8 mouse cellular contexts compared by ENCODE assay signal in the genomic region with DNA sequence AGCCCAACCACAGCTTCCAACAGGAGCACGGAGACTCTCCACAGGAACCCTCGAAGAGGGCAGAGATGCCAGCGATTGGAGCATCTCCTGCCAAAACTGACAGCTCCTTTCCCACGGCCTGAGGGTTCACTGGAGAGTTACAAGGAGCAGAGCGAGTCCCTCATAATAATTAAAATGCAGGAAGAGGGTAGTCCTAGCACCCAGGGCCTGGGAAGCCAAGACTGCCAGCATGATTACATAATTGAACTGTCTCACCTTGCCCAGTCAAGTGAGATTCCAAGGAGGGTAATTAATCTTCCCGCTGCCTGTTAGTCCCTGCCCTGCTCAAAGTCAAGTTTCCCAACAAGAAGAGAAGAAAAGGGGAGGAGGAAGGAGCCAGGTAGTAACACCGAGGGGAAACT.
DNase-seq lines count a peak whose midpoint lies in the region; ATAC-seq and TF ChIP-seq lines count a peak whose summit lies in the region.

No protein-coding gene starts in this region.

- H3K4me1 ChIP-seq in intestine, postnatal 0 days (replicated peaks; ENCODE audit: control insufficient read depth, insufficient read depth, low read length): no peaks in the 10 kb centered on the region; the same call in 1 of the 2 replicates
- peaks cover 22% of the 10 kb centered on the region for H3K4me1 ChIP-seq in midbrain, embryonic 12.5 days

- no peak overlapping the region for H3K4me3 ChIP-seq in intestine, postnatal 0 days (ENCODE audit: low read depth, low read length)
- H3K4me3 ChIP-seq in midbrain, embryonic 12.5 days: no peak overlapping the region

- H3K4me2 ChIP-seq in intestine, postnatal 0 days (replicated peaks; ENCODE audit: low read depth): peak overlapping the region; percentile 76
- no peak overlapping the region for H3K4me2 ChIP-seq in midbrain, embryonic 12.5 days (replicated peaks)

- no peaks in the 10 kb centered on the region for H3K9me3 ChIP-seq in intestine, postnatal 0 days (ENCODE audit: control insufficient read depth)
- no peaks in the 10 kb centered on the region for H3K9me3 ChIP-seq in midbrain, embryonic 12.5 days

- H3K27ac ChIP-seq in intestine, postnatal 0 days (ENCODE audit: low read depth, low read length): no peak overlapping the region
- H3K27ac ChIP-seq in midbrain, embryonic 12.5 days (replicated peaks): 0 out of 2 replicates have a peak overlapping the region, but pooled peaks have one; percentile 12

- peak; percentile 76 for DNase-seq in heart, adult 11 months
- DNase-seq in heart, adult 8-10 months (ENCODE audit: low spot score): no peak
- peak; percentile 72 to 84 for DNase-seq in cerebellum, postnatal 14 days
- DNase-seq in MN1 (ENCODE audit: low spot score): no peak
- no peak for DNase-seq in right cerebral cortex, adult 18-20 months
- DNase-seq in left cerebral cortex, adult 11 months (ENCODE audit: low spot score): no peak

- ATAC-seq in intestine, postnatal 0 days: no peak
- ATAC-seq in midbrain, embryonic 12.5 days (ENCODE audit: low FRiP score, low read depth): no peak

- H3K36me3 ChIP-seq in intestine, postnatal 0 days (ENCODE audit: control insufficient read depth, insufficient read depth): no peaks in the 10 kb centered on the region
- H3K36me3 ChIP-seq in midbrain, embryonic 12.5 days: no peaks in the 10 kb centered on the region

- 45% methylated on average over 7 of the region's 7 CpGs for WGBS in intestine, postnatal 0 days
- WGBS in midbrain, embryonic 12.5 days: 12% methylated on average over 7 of the region's 7 CpGs

- TF ChIP-seq CTCF in intestine, postnatal 0 days (IDR thresholded peaks at IDR 0.05; ENCODE audit: low read depth): no peak

- no peak overlapping the region for H3K9ac ChIP-seq in intestine, postnatal 0 days (ENCODE audit: low read depth, low read length)
- no peak overlapping the region for H3K9ac ChIP-seq in midbrain, embryonic 12.5 days (replicated peaks)

- H3K27me3 ChIP-seq in intestine, postnatal 0 days (replicated peaks; ENCODE audit: control insufficient read depth, insufficient read depth, low read length): no peaks in the 10 kb centered on the region
- 0 out of 2 replicates have a peak, but pooled peaks cover 3% of the 10 kb centered on the region for H3K27me3 ChIP-seq in midbrain, embryonic 12.5 days

Comparison
In these comparisons a context has a peak if more than half of its experiments do, and no peak if none do; other contexts are left out.
1. DNase-seq: peak in heart, adult 11 months (single experiment) and cerebellum, postnatal 14 days (2 of 2); none in heart, adult 8-10 months (single experiment), MN1 (single experiment), right cerebral cortex, adult 18-20 months (single experiment) and left cerebral cortex, adult 11 months (single experiment).